In genomic region chr1:169531702-169532535, GRCm38 (mm10) we compare ENCODE assay signal across 8 mouse cellular contexts. TPM values are rescaled to one million over a fixed set of nuclear protein-coding genes. Genes with fewer than 3 reads are reported as not detected.
A peak's percentile ranks its signal among the peaks of the same experiment; 100 is the strongest.
DNase-seq lines count a peak whose midpoint lies in the region; ATAC-seq and TF ChIP-seq lines count a peak whose summit lies in the region.

No protein-coding gene starts in this region.

- 10% methylated on average over 11 of the region's 11 CpGs for WGBS in embryonic facial prominence, embryonic 14.5 days
- WGBS in heart, embryonic 11.5 days (ENCODE audit: insufficient replicate concordance): 13% methylated on average over 11 of the region's 11 CpGs
- WGBS in kidney, embryonic 15.5 days: 10% methylated on average over 11 of the region's 11 CpGs
- WGBS in limb, embryonic 15.5 days: 11% methylated on average over 11 of the region's 11 CpGs
- 9% methylated on average over 11 of the region's 11 CpGs for WGBS in midbrain, postnatal 0 days
- WGBS in thymus, adult 2 months: 16% methylated on average over 11 of the region's 11 CpGs

- DNase-seq in embryonic facial prominence, embryonic 14.5 days (ENCODE audit: low spot score): peak; percentile 73
- DNase-seq in midbrain, postnatal 0 days (ENCODE audit: low spot score): peak; percentile 86
- DNase-seq in thymus, adult 2 months: peak; percentile 57

- H3K4me3 ChIP-seq in ES-Bruce4 (ENCODE audit: low read depth, low read length): peak overlapping the region; percentile 71
- H3K4me3 ChIP-seq in bone marrow macrophage, adult 2 months (ENCODE audit: insufficient read depth, low read length): peak overlapping the region; percentile 72
- peak overlapping the region; percentile 63 for H3K4me3 ChIP-seq in embryonic facial prominence, embryonic 14.5 days (ENCODE audit: low read depth, low read length)
- peak overlapping the region; percentile 60 for H3K4me3 ChIP-seq in heart, embryonic 11.5 days (ENCODE audit: low read depth, low read length)
- peak overlapping the region; percentile 77 for H3K4me3 ChIP-seq in kidney, embryonic 15.5 days (replicated peaks)
- H3K4me3 ChIP-seq in limb, embryonic 15.5 days: peak overlapping the region; percentile 59
- H3K4me3 ChIP-seq in midbrain, postnatal 0 days (ENCODE audit: low read depth, low read length): peak overlapping the region; percentile 47
- H3K4me3 ChIP-seq in thymus, adult 2 months (ENCODE audit: control insufficient read depth, insufficient read depth, low read length): peak overlapping the region; percentile 29; the same call in 1 of the 2 replicates

- peak overlapping the region; percentile 44; the same call in 1 of the 2 replicates for H3K9ac ChIP-seq in ES-Bruce4 (ENCODE audit: low read depth, poor library complexity, severe bottlenecking)
- peak overlapping the region; percentile 60 for H3K9ac ChIP-seq in embryonic facial prominence, embryonic 14.5 days (ENCODE audit: low read depth, low read length)
- peak overlapping the region; percentile 72 for H3K9ac ChIP-seq in heart, embryonic 11.5 days (ENCODE audit: low read depth, low read length)
- peak overlapping the region; percentile 43 for H3K9ac ChIP-seq in kidney, embryonic 15.5 days
- H3K9ac ChIP-seq in limb, embryonic 15.5 days: peak overlapping the region; percentile 29; the same call in 1 of the 2 replicates
- peak overlapping the region; percentile 55 for H3K9ac ChIP-seq in midbrain, postnatal 0 days (replicated peaks; ENCODE audit: low read length, poor library complexity, severe bottlenecking)

- peak overlapping the region; percentile 46 for H3K27ac ChIP-seq in ES-Bruce4 (ENCODE audit: insufficient read depth, low read length)
- H3K27ac ChIP-seq in bone marrow macrophage, adult 2 months (ENCODE audit: insufficient read depth, low read depth, low read length): peak overlapping the region; percentile 39
- peak overlapping the region; percentile 74; the same call in 1 of the 2 replicates for H3K27ac ChIP-seq in embryonic facial prominence, embryonic 14.5 days (replicated peaks; ENCODE audit: low read depth, low read length)
- H3K27ac ChIP-seq in heart, embryonic 11.5 days (ENCODE audit: low read depth, low read length): peak overlapping the region; percentile 87
- peak overlapping the region; percentile 87 for H3K27ac ChIP-seq in kidney, embryonic 15.5 days
- H3K27ac ChIP-seq in limb, embryonic 15.5 days: peak overlapping the region; percentile 87
- H3K27ac ChIP-seq in midbrain, postnatal 0 days (ENCODE audit: low read depth, low read length): peak overlapping the region; percentile 80
- H3K27ac ChIP-seq in thymus, adult 2 months (ENCODE audit: control insufficient read depth, insufficient read depth, low read length): peak overlapping the region; percentile 62

- H3K4me2 ChIP-seq in embryonic facial prominence, embryonic 14.5 days (ENCODE audit: low read depth, low read length): peak overlapping the region; percentile 69
- H3K4me2 ChIP-seq in heart, embryonic 11.5 days: peak overlapping the region; percentile 77
- H3K4me2 ChIP-seq in kidney, embryonic 15.5 days: peak overlapping the region; percentile 82
- peak overlapping the region; percentile 69 for H3K4me2 ChIP-seq in limb, embryonic 15.5 days
- peak overlapping the region; percentile 58 for H3K4me2 ChIP-seq in midbrain, postnatal 0 days (ENCODE audit: low read depth, low read length, poor library complexity, severe bottlenecking)

- TF ChIP-seq EP300 in ES-Bruce4 (IDR thresholded peaks at IDR 0.05; ENCODE audit: insufficient read depth, low read depth, low read length): no peak

- peak; percentile 1 for TF ChIP-seq CTCF in ES-Bruce4 (IDR thresholded peaks at IDR 0.05; ENCODE audit: low read depth, low read length)
- TF ChIP-seq CTCF in bone marrow macrophage, adult 2 months (IDR thresholded peaks at IDR 0.05; ENCODE audit: low read depth, low read length): no peak
- TF ChIP-seq CTCF in midbrain, postnatal 0 days (IDR thresholded peaks at IDR 0.05): peak; percentile 81
- TF ChIP-seq CTCF in thymus, adult 2 months (IDR thresholded peaks at IDR 0.05; ENCODE audit: borderline replicate concordance, control insufficient read depth, extremely low read depth, insufficient read depth, low read length, poor library complexity): no peak

- peak; percentile 65 for ATAC-seq in embryonic facial prominence, embryonic 14.5 days (ENCODE audit: low read depth)
- ATAC-seq in heart, embryonic 11.5 days (replicated peaks; ENCODE audit: insufficient number of reproducible peaks, low FRiP score, low TSS enrichment): no peak
- ATAC-seq in kidney, embryonic 15.5 days (replicated peaks; ENCODE audit: low FRiP score): peak; percentile 22; the same call in 1 of the 2 replicates
- peak; percentile 35; the same call in 1 of the 2 replicates for ATAC-seq in limb, embryonic 15.5 days (ENCODE audit: insufficient number of reproducible peaks, low FRiP score, low TSS enrichment, low read depth)
- peak; percentile 77 for ATAC-seq in midbrain, postnatal 0 days (ENCODE audit: low FRiP score)

- H3K27me3 ChIP-seq in ES-Bruce4 (ENCODE audit: control insufficient read depth, insufficient read depth, low read length, poor library complexity, severe bottlenecking): no peaks in the 10 kb centered on the region
- H3K27me3 ChIP-seq in embryonic facial prominence, embryonic 14.5 days (replicated peaks; ENCODE audit: control insufficient read depth, insufficient read depth, low read length): no peaks in the 10 kb centered on the region
- H3K27me3 ChIP-seq in heart, embryonic 11.5 days (ENCODE audit: control insufficient read depth, insufficient read depth, low read length): no peaks in the 10 kb centered on the region
- no peaks in the 10 kb centered on the region for H3K27me3 ChIP-seq in kidney, embryonic 15.5 days
- no peaks in the 10 kb centered on the region for H3K27me3 ChIP-seq in limb, embryonic 15.5 days
- H3K27me3 ChIP-seq in midbrain, postnatal 0 days (ENCODE audit: insufficient read depth, low read length): no peaks in the 10 kb centered on the region
- H3K27me3 ChIP-seq in thymus, adult 2 months (ENCODE audit: control insufficient read depth, insufficient read depth, low read length): no peaks in the 10 kb centered on the region

- TF ChIP-seq POLR2A in ES-Bruce4 (IDR thresholded peaks at IDR 0.05; ENCODE audit: insufficient read depth, low read length): no peak
- no peak for TF ChIP-seq POLR2A in bone marrow macrophage, adult 2 months (IDR thresholded peaks at IDR 0.05; ENCODE audit: borderline replicate concordance, low read depth, low read length)
- TF ChIP-seq POLR2A in thymus, adult 2 months (IDR thresholded peaks at IDR 0.05; ENCODE audit: control insufficient read depth, extremely low read depth, insufficient read depth, low read length, poor library complexity): no peak

- no peaks in the 10 kb centered on the region for H3K4me1 ChIP-seq in ES-Bruce4 (ENCODE audit: control insufficient read depth, insufficient read depth, low read length)
- H3K4me1 ChIP-seq in bone marrow macrophage, adult 2 months (ENCODE audit: control insufficient read depth, insufficient read depth, low read length): no peaks in the 10 kb centered on the region; the same call in 1 of the 2 replicates
- H3K4me1 ChIP-seq in embryonic facial prominence, embryonic 14.5 days (ENCODE audit: control insufficient read depth, insufficient read depth, low read length): 0 out of 2 replicates have a peak, but pooled peaks cover 5% of the 10 kb centered on the region
- H3K4me1 ChIP-seq in heart, embryonic 11.5 days (ENCODE audit: control insufficient read depth, insufficient read depth, low read length): peaks cover 3% of the 10 kb centered on the region; the same call in 1 of the 2 replicates
- peaks cover 14% of the 10 kb centered on the region for H3K4me1 ChIP-seq in kidney, embryonic 15.5 days
- peaks cover 14% of the 10 kb centered on the region for H3K4me1 ChIP-seq in limb, embryonic 15.5 days
- no peaks in the 10 kb centered on the region for H3K4me1 ChIP-seq in midbrain, postnatal 0 days (ENCODE audit: insufficient read depth, low read length)
- peaks cover 3% of the 10 kb centered on the region for H3K4me1 ChIP-seq in thymus, adult 2 months (replicated peaks; ENCODE audit: control insufficient read depth, insufficient read depth, low read length)

- no peaks in the 10 kb centered on the region for H3K9me3 ChIP-seq in ES-Bruce4 (replicated peaks; ENCODE audit: control insufficient read depth, insufficient read depth, low read length, poor library complexity, severe bottlenecking)
- H3K9me3 ChIP-seq in embryonic facial prominence, embryonic 14.5 days (ENCODE audit: control insufficient read depth, low read length): no peaks in the 10 kb centered on the region
- H3K9me3 ChIP-seq in heart, embryonic 11.5 days (replicated peaks; ENCODE audit: control insufficient read depth, low read length): no peaks in the 10 kb centered on the region
- H3K9me3 ChIP-seq in kidney, embryonic 15.5 days (replicated peaks): no peaks in the 10 kb centered on the region
- H3K9me3 ChIP-seq in limb, embryonic 15.5 days: no peaks in the 10 kb centered on the region
- H3K9me3 ChIP-seq in midbrain, postnatal 0 days (ENCODE audit: low read length): no peaks in the 10 kb centered on the region

- H3K36me3 ChIP-seq in ES-Bruce4 (ENCODE audit: control insufficient read depth, insufficient read depth, low read length, poor library complexity, severe bottlenecking): peaks cover 9% of the 10 kb centered on the region
- H3K36me3 ChIP-seq in embryonic facial prominence, embryonic 14.5 days (ENCODE audit: control insufficient read depth, insufficient read depth, low read length): peaks cover 9% of the 10 kb centered on the region
- H3K36me3 ChIP-seq in heart, embryonic 11.5 days (ENCODE audit: control insufficient read depth, insufficient read depth, low read length): no peaks in the 10 kb centered on the region
- peaks cover 16% of the 10 kb centered on the region for H3K36me3 ChIP-seq in kidney, embryonic 15.5 days
- 0 out of 2 replicates have a peak, but pooled peaks cover 4% of the 10 kb centered on the region for H3K36me3 ChIP-seq in limb, embryonic 15.5 days
- H3K36me3 ChIP-seq in midbrain, postnatal 0 days (ENCODE audit: insufficient read depth, low read length): no peaks in the 10 kb centered on the region
- no peaks in the 10 kb centered on the region for H3K36me3 ChIP-seq in thymus, adult 2 months (ENCODE audit: control insufficient read depth, insufficient read depth, low read length)

RNA-seq across cellular contexts. Expression of gene Nuf2, which starts 0.7 kb away (rescaled TPM):
- polyA plus RNA-seq in ES-Bruce4 (2011; ENCODE audit: insufficient read depth, insufficient read length, low read depth, missing spikeins): 56.3 and 58.3 TPM in 2 replicates
- polyA plus RNA-seq in bone marrow macrophage, adult 2 months (2012; ENCODE audit: insufficient read depth, insufficient read length, missing spikeins): 29.4 and 32.5 TPM in 2 replicates
- 41.1 and 48.7 TPM in 2 replicates for polyA plus RNA-seq in embryonic facial prominence, embryonic 14.5 days (2014; fragmentation: Nextera tagmentation; extraction: Ambion mirVana)
- polyA plus RNA-seq in heart, embryonic 11.5 days (2014; fragmentation: Nextera tagmentation; extraction: Ambion mirVana): 49.8 and 49.9 TPM in 2 replicates
- polyA plus RNA-seq in kidney, embryonic 15.5 days (2015; fragmentation: Nextera tagmentation; extraction: Ambion mirVana): 63.7 and 65.7 TPM in 2 replicates
- 44.3 and 44.8 TPM in 2 replicates for polyA plus RNA-seq in limb, embryonic 15.5 days (2015; fragmentation: Nextera tagmentation; extraction: Ambion mirVana)
- total RNA-seq in midbrain, postnatal 0 days (2014; rRNA removed): 3.5 and 3.7 TPM in 2 replicates
- 4.2 and 4.7 TPM in 2 replicates for polyA plus RNA-seq in midbrain, postnatal 0 days (2015; fragmentation: Nextera tagmentation; extraction: Ambion mirVana)
- 7.2 and 8.9 TPM in 2 replicates for polyA plus RNA-seq in thymus, adult 2 months (2012; rRNA removed)

Comparison
In these comparisons a context has a peak if more than half of its experiments do, and no peak if none do; other contexts are left out.
1. CTCF ChIP-seq: peak in ES-Bruce4 (single experiment) and midbrain, postnatal 0 days (single experiment); none in bone marrow macrophage, adult 2 months (single experiment) and thymus, adult 2 months (single experiment).
2. Peak in every context shown above with its lines, with median percentiles within 50 percentile points of each other: H3K27ac ChIP-seq, H3K4me3 ChIP-seq, H3K9ac ChIP-seq, DNase-seq and H3K4me2 ChIP-seq.